Mouse (Mus musculus): ENCODE measurements at regions not wholly inside any gene's neighbourhood (a gene's known extent, or its start where the extent isn't known, plus 50 kb on each side); places are given as distances from the start of the nearest gene placed in this dataset.

DNA sequence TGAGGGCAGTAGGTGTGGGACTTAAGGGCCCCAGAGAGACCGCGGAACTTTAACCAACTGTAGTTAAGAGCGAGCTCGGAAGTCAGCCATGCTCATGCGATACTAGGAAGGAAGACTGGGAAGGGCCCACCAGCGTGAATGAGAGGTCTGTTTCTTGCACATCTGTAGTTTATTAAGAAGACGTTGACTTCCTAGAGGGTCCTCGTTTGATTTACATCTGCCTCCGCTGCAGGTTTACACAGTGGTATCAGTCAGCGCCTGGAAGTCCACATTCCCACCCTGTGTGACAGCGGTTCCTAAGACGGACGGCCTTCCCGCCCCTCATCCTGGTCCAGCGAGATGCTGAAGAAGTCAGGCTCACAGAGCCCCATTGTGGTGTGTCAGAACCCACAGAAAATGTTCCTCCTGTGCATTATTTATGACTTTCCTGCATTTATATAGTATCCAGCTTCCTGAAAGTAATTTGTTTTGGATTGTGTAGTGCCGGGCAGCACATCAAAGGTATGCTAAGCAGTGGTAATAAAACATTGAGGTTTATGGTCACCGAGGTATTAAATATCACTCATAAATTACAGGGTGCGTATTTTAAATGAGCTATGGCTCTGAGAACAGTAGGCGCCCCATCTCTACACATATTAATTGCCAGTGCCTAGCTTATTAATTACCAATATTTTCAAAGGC, 136.9 kb upstream of the Rpl34 start:
- TF ChIP-seq POLR2A (IDR thresholded peaks at IDR 0.05; ENCODE audit: borderline replicate concordance, insufficient read depth, low read length) (no peak), CTCF (IDR thresholded peaks at IDR 0.05; ENCODE audit: borderline replicate concordance, insufficient read depth, low read depth, low read length) (no peak)
